Mouse (Mus musculus) neutrophil, adult 83 days (primary cell): ENCODE results near the gene Areg. TPM values are rescaled to one million over a fixed set of nuclear protein-coding genes. Genes with fewer than 3 reads are reported as not detected.

Experiments
- total RNA-seq, 2 experiments: library from RNA; stranded (reverse); gene quantifications; one replicate each; pipeline ENCODE4 v1.2.4; 2023

Gene Areg
- 1 to 10 TPM in 1 of 2 experiments, not detected in 1; 1.1 TPM for total RNA-seq

GRCm38 (mm10) chr5:91139446-91139873, at the start of gene Areg:
Gene Areg (plus strand): TSS chr5:91139599.

Other genes starting within 250 kb of the Areg start
- gene Cxcl1, start 248.4 kb upstream of the Areg start, total RNA-seq = 1 to 10 TPM in 1 of 2 experiments, under 1 TPM in 1; 0.31 to 1.3 TPM
- 100 to 1,000 TPM; 247 to 270 TPM for gene Cxcl2, start 235.7 kb upstream of the Areg start, total RNA-seq
- gene Mthfd2l, start 208.5 kb upstream of the Areg start, total RNA-seq = 1 to 10 TPM; 1.5 to 2.6 TPM
- gene Epgn, start 112.1 kb upstream of the Areg start, total RNA-seq = not detected
- gene Ereg, start 65.0 kb upstream of the Areg start, total RNA-seq = not detected